Mouse (Mus musculus): ENCODE data around the gene Rbfox1. TPM values are rescaled to one million over a fixed set of nuclear protein-coding genes. Genes with fewer than 3 reads are reported as not detected.

The Rbfox1 gene
- not detected in 2 replicates for polyA plus RNA-seq (2011; ENCODE audit: insufficient read depth, insufficient read length, low replicate concordance, missing spikeins)

DNA sequence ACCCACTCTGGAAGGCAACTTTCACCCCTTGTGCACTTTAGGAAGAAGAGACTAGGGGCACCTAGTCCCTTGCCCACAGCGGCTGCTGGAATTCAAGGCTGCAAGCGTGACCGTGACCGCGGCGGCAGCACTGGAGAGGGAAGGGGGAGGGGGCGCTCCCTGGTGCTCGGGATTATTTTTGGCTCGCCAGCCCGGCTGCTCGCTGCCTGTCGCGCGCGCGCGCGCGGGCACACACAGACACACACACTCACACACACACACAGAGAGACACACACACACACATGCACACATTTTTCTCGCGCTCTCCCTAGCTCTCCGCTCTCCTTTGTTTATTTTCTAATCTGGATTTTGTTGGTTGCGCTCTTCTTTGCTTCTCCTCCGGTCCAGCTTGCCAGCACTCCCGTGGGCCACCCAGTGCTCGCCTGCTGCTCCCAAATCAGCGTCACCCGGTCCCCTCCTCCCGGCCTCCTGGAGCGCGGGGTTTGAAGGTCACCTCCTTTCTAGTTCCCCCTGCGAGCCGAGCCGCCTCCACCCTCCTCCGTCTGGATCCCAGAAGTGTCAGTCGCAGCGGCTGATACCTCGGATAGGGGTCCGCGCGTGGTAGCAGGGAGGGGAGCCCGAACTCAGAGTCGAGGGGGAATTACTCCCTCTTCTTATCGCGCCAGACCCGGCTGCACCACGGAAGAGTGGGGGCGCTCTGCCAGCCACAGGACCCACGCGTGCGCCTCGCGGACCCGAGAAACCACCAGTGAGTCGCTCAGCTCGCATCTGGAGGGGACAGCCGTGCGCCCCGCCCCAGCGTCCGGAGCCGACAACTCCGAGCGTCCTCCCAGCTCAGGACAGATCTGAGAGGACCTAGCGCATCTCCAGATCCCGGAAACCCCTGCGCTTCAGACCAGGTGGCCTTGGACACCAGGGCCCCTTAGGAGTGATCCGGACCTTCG, at the start of gene Rbfox1:
Gene Rbfox1, plus strand, starts transcription at position 610 of the 944 bp plus-strand sequence.
- WGBS, result 4% methylated on average over 69 of the region's 69 CpGs
- Histone ChIP-seq H3K4me3 (replicated peaks; ENCODE audit: control insufficient read depth, low read depth, low read length) (no peak within 1 kb of the TSS), H3K27ac (ENCODE audit: control insufficient read depth, insufficient read depth, low read depth, low read length, poor library complexity) (no peak within 1 kb of the TSS), H3K4me1 (ENCODE audit: control insufficient read depth, insufficient read depth, low read length) (no peaks in the 10 kb centered on the region)
- TF ChIP-seq CTCF (IDR thresholded peaks at IDR 0.05; ENCODE audit: control insufficient read depth, insufficient read depth, low read length) (no peak), POLR2A (IDR thresholded peaks at IDR 0.05; ENCODE audit: borderline replicate concordance, control insufficient read depth, low read depth, low read length) (no peak)

GRCm38 (mm10) chr16:5836744-5837143, 48.4 kb upstream of the Rbfox1 start:
- TF ChIP-seq POLR2A (IDR thresholded peaks at IDR 0.05; ENCODE audit: borderline replicate concordance, control insufficient read depth, low read depth, low read length) (no peak), CTCF (IDR thresholded peaks at IDR 0.05; ENCODE audit: control insufficient read depth, insufficient read depth, low read length) (no peak)
- WGBS, result 87% methylated on average over 2 of the region's 2 CpGs

DNA sequence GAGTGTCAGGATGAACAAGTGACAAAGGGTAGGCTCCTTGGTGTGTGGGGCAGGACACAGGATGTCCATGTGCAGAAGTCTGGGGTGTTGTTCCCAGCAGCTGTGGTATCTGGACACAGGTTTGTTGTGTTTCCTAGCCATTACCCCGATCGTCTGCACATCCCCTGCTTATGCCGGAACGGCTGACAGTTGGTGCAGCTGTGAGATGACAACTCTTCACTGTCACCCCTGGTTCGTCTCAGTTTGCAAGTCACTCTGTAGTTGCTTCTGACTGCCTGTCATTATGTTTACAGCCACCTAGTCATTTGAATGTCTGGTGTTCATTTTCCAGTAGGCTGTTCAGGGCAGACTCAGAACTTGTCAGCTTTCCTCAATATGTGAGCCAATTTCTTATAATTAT, 44.0 kb upstream of the Rbfox1 start:
- no peak for TF ChIP-seq POLR2A (IDR thresholded peaks at IDR 0.05; ENCODE audit: borderline replicate concordance, control insufficient read depth, low read depth, low read length)
- no peak for TF ChIP-seq CTCF (IDR thresholded peaks at IDR 0.05; ENCODE audit: control insufficient read depth, insufficient read depth, low read length)
- H3K4me3 ChIP-seq (replicated peaks; ENCODE audit: control insufficient read depth, low read depth, low read length), result no peak overlapping the region
- WGBS, result 78% methylated on average over 5 of the region's 5 CpGs
- no peaks in the 10 kb centered on the region for H3K4me1 ChIP-seq (ENCODE audit: control insufficient read depth, insufficient read depth, low read length)
- no peak overlapping the region for H3K27ac ChIP-seq (ENCODE audit: control insufficient read depth, insufficient read depth, low read depth, low read length, poor library complexity)

More at GRCm38 (mm10) chr16:5836744-5837143, 48.4 kb upstream of the Rbfox1 start:
- Histone ChIP-seq H3K4me1 (ENCODE audit: control insufficient read depth, insufficient read depth, low read length) (no peaks in the 10 kb centered on the region), H3K4me3 (replicated peaks; ENCODE audit: control insufficient read depth, low read depth, low read length) (no peak overlapping the region), H3K27ac (ENCODE audit: control insufficient read depth, insufficient read depth, low read depth, low read length, poor library complexity) (no peak overlapping the region)

DNA sequence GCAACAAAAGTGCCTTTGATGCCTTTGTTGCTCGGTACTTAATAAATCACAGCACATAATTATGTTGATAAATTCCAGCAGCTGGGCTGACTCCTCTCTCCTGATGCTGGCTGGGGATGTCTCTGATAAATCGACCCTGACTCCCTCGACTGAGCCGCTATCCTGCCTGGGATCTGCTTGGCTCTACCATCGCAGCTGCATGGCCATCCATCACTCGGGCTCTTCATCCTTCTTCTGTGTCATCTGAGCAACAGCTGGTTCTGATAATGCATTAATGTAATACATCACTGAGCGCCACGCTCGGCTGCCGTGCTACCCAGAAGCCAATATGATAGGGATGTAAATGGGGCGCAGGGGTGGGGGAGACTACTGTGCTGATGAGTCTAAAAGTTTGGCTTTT, 39.5 kb upstream of the Rbfox1 start:
- Histone ChIP-seq H3K27ac (ENCODE audit: control insufficient read depth, insufficient read depth, low read depth, low read length, poor library complexity) (no peak overlapping the region), H3K4me1 (ENCODE audit: control insufficient read depth, insufficient read depth, low read length) (no peaks in the 10 kb centered on the region), H3K4me3 (replicated peaks; ENCODE audit: control insufficient read depth, low read depth, low read length) (no peak overlapping the region)
- WGBS, result 73% methylated on average over 11 of the region's 11 CpGs
- TF ChIP-seq POLR2A (IDR thresholded peaks at IDR 0.05; ENCODE audit: borderline replicate concordance, control insufficient read depth, low read depth, low read length), result no peak
- TF ChIP-seq CTCF (IDR thresholded peaks at IDR 0.05; ENCODE audit: control insufficient read depth, insufficient read depth, low read length), result no peak

DNA sequence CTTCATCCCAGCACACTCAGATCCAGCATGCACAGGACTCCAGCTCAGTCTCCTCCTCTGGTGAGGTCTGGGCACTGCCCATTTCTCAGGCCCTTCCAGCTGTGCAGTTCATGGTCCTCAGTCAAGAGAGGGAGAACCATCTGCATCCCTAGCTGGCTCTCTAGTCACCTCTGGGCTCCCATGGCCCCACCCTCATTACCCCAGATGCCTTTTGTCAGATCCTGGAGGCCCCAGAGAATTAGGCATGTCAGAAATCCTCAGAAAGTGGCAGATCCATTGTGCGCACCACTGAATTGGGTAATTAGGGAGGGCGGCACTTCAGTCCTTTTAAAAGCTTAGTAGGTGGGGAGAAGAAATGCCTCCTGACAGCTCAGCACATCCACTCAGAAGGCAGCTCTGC, 32.1 kb upstream of the Rbfox1 start:
- H3K4me3 ChIP-seq (replicated peaks; ENCODE audit: control insufficient read depth, low read depth, low read length), result no peak overlapping the region
- no peak overlapping the region for H3K27ac ChIP-seq (ENCODE audit: control insufficient read depth, insufficient read depth, low read depth, low read length, poor library complexity)
- 91% methylated on average over 2 of the region's 2 CpGs for WGBS
- H3K4me1 ChIP-seq (ENCODE audit: control insufficient read depth, insufficient read depth, low read length), result no peaks in the 10 kb centered on the region
- TF ChIP-seq CTCF (IDR thresholded peaks at IDR 0.05; ENCODE audit: control insufficient read depth, insufficient read depth, low read length) (no peak), POLR2A (IDR thresholded peaks at IDR 0.05; ENCODE audit: borderline replicate concordance, control insufficient read depth, low read depth, low read length) (no peak)

- Histone ChIP-seq H3K4me1 (ENCODE audit: control insufficient read depth, insufficient read depth, low read length) (no peaks in the 10 kb centered on the region), H3K27ac (ENCODE audit: control insufficient read depth, insufficient read depth, low read depth, low read length, poor library complexity) (no peak overlapping the region), H3K4me3 (replicated peaks; ENCODE audit: control insufficient read depth, low read depth, low read length) (no peak overlapping the region)
- no peak for TF ChIP-seq CTCF (IDR thresholded peaks at IDR 0.05; ENCODE audit: control insufficient read depth, insufficient read depth, low read length)
- no peak for TF ChIP-seq POLR2A (IDR thresholded peaks at IDR 0.05; ENCODE audit: borderline replicate concordance, control insufficient read depth, low read depth, low read length)
- WGBS, result 91% methylated on average over 4 of the region's 4 CpGs
Measured at GRCm38 (mm10) chr16:5864350-5864749, 20.8 kb upstream of the Rbfox1 start.

- Histone ChIP-seq H3K4me1 (ENCODE audit: control insufficient read depth, insufficient read depth, low read length) (no peaks in the 10 kb centered on the region), H3K27ac (ENCODE audit: control insufficient read depth, insufficient read depth, low read depth, low read length, poor library complexity) (no peak overlapping the region), H3K4me3 (replicated peaks; ENCODE audit: control insufficient read depth, low read depth, low read length) (no peak overlapping the region)
- 86% methylated on average over 1 of the region's 1 CpGs for WGBS
- TF ChIP-seq CTCF (IDR thresholded peaks at IDR 0.05; ENCODE audit: control insufficient read depth, insufficient read depth, low read length) (no peak), POLR2A (IDR thresholded peaks at IDR 0.05; ENCODE audit: borderline replicate concordance, control insufficient read depth, low read depth, low read length) (no peak)
Measured at GRCm38 (mm10) chr16:5866966-5867365, 18.2 kb upstream of the Rbfox1 start.

DNA sequence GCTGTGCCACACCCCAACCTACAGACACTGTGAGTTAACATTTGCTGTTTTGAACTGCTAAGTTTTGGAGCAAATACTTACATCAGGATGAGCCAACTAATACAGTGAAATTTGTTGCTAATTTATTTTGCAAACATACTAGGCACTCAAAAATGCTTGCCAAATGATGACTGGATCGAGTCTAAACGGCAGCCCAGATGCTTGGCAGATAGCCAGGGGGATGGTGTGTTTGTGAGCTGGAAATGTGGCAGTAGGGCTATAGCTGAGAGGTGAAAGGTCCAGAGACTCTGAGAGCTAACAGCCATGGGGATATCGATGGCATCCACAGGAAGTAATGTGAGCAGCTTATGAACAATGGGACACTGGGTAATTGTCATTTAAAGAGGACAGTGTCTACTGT, 14.8 kb upstream of the Rbfox1 start:
- WGBS, result 66% methylated on average over 3 of the region's 3 CpGs
- H3K4me3 ChIP-seq (replicated peaks; ENCODE audit: control insufficient read depth, low read depth, low read length), result no peak overlapping the region
- no peaks in the 10 kb centered on the region for H3K4me1 ChIP-seq (ENCODE audit: control insufficient read depth, insufficient read depth, low read length)
- TF ChIP-seq POLR2A (IDR thresholded peaks at IDR 0.05; ENCODE audit: borderline replicate concordance, control insufficient read depth, low read depth, low read length) (no peak), CTCF (IDR thresholded peaks at IDR 0.05; ENCODE audit: control insufficient read depth, insufficient read depth, low read length) (no peak)
- H3K27ac ChIP-seq (ENCODE audit: control insufficient read depth, insufficient read depth, low read depth, low read length, poor library complexity), result no peak overlapping the region

Measured in bone marrow, adult 2 months (tissue).